In the genomic region with DNA sequence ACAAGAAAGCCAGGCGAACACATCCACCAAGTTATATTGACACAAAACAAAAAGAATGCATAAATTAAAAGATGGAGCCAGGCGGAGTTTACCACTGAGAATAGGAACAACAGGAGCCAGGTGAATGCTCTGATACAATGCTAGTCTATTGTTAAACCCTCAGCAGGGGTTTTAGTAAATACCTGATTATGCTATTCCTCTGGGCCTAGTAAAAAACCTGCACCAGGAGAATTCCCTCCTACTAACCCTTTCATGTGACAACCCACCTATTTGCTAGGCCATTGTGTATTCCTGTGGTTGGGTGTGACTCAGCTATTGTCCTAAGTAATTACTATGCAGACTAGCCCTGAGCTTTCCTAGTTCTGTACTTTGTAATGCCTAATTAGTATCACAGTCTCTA, we compare ENCODE assay signal across 5 mouse cellular contexts.
A peak's percentile ranks its signal among the peaks of the same experiment; 100 is the strongest.
DNase-seq lines count a peak whose midpoint lies in the region; TF ChIP-seq lines count a peak whose summit lies in the region.
"Not testable (repeated sequence)": the region's sequence is repeated elsewhere in the genome, so short reads cannot be mapped to it uniquely, and the experiment has no call there.

No protein-coding gene starts in this region.

- H3K4me3 ChIP-seq in ES-Bruce4 (ENCODE audit: low read depth, low read length) = not testable (repeated sequence)

- not testable (repeated sequence) for H3K27me3 ChIP-seq in ES-Bruce4 (ENCODE audit: control insufficient read depth, insufficient read depth, low read length, poor library complexity, severe bottlenecking)

- not testable (repeated sequence) for TF ChIP-seq CTCF in ES-Bruce4 (IDR thresholded peaks at IDR 0.05; ENCODE audit: low read depth, low read length)

- not testable (repeated sequence) for TF ChIP-seq POLR2A in ES-Bruce4 (IDR thresholded peaks at IDR 0.05; ENCODE audit: insufficient read depth, low read length)

- peak; percentile 62 for DNase-seq in ES-CJ7 (ENCODE audit: low read depth, low spot score)
- peak; percentile 89 for DNase-seq in R1 (ENCODE audit: low read depth, low spot score)
- peak; percentile 18 for DNase-seq in WW6 (ENCODE audit: low read depth, low spot score)
- DNase-seq in ZHBTc4 (ENCODE audit: low read depth, low spot score) = peak; percentile 78

- not testable (repeated sequence) for H3K36me3 ChIP-seq in ES-Bruce4 (ENCODE audit: control insufficient read depth, insufficient read depth, low read length, poor library complexity, severe bottlenecking)

- H3K4me1 ChIP-seq in ES-Bruce4 (ENCODE audit: control insufficient read depth, insufficient read depth, low read length) = not testable (repeated sequence)

- not testable (repeated sequence) for H3K9ac ChIP-seq in ES-Bruce4 (ENCODE audit: low read depth, poor library complexity, severe bottlenecking)

- H3K27ac ChIP-seq in ES-Bruce4 (ENCODE audit: insufficient read depth, low read length) = peak overlapping the region; percentile 61; the same call in 1 of the 2 replicates

- peaks cover 12% of the 10 kb centered on the region for H3K9me3 ChIP-seq in ES-Bruce4 (replicated peaks; ENCODE audit: control insufficient read depth, insufficient read depth, low read length, poor library complexity, severe bottlenecking)

- not testable (repeated sequence) for TF ChIP-seq EP300 in ES-Bruce4 (IDR thresholded peaks at IDR 0.05; ENCODE audit: insufficient read depth, low read depth, low read length)

Comparison
In these comparisons a context has a peak if more than half of its experiments do, and no peak if none do; other contexts are left out.
1. DNase-seq: peak in every context shown above with its lines; median percentile 89 in R1; 78 in ZHBTc4; 62 in ES-CJ7; 18 in WW6.